Mouse (Mus musculus) heart, embryonic 13.5 days (tissue): Measurements from ENCODE around the gene Zw10. TPM values are rescaled to one million over a fixed set of nuclear protein-coding genes. Genes with fewer than 3 reads are reported as not detected.
A peak's percentile ranks its signal among the peaks of the same experiment; 100 is the strongest.

ENCODE experiments used
- ATAC-seq: fragments of 200-750 bp; cut with Nextera tagmentation; 2 replicates; pipeline ENCODE4 v1.8.0; 2017; ENCODE audit warnings: moderate TSS enrichment; ENCODE audit not compliant: insufficient number of reproducible peaks, low FRiP score, low TSS enrichment; ENCODE audit errors: extremely low read depth
- H3K27ac ChIP-seq: fragments of 300-500 bp; sonication (generic); replicated peaks from 2 replicates; pipeline ENCODE4 v1.5.1; 2015; ENCODE audit warnings: moderate library complexity, mild to moderate bottlenecking, inconsistent platforms
- H3K27me3 ChIP-seq: fragments of 300-500 bp; sonication (generic); replicated peaks from 2 replicates; pipeline ENCODE4 v1.6.1; 2015; ENCODE audit warnings: mild to moderate bottlenecking, inconsistent platforms
- H3K36me3 ChIP-seq: fragments of 300-500 bp; sonication (generic); 2 replicates; pipeline ENCODE4 v1.6.1; 2015; ENCODE audit warnings: mild to moderate bottlenecking, inconsistent platforms
- H3K4me1 ChIP-seq: fragments of 300-500 bp; sonication (generic); 2 replicates; pipeline ENCODE4 v1.6.1; 2015; ENCODE audit warnings: inconsistent platforms
- H3K4me2 ChIP-seq: fragments of 300-500 bp; sonication (generic); 2 replicates; pipeline ENCODE4 v1.6.1; 2015; ENCODE audit warnings: inconsistent platforms, mild to moderate bottlenecking, moderate library complexity
- H3K4me3 ChIP-seq: fragments of 300-500 bp; sonication (generic); 2 replicates; pipeline ENCODE4 v1.5.1; 2015; ENCODE audit warnings: moderate library complexity, mild to moderate bottlenecking, inconsistent platforms
- H3K9ac ChIP-seq: fragments of 300-500 bp; sonication (generic); 2 replicates; pipeline ENCODE4 v1.6.1; 2015; ENCODE audit warnings: inconsistent platforms, mild to moderate bottlenecking, moderate library complexity
- H3K9me3 ChIP-seq: fragments of 300-500 bp; sonication (generic); 2 replicates; pipeline ENCODE4 v1.6.1; 2016; ENCODE audit warnings: inconsistent platforms
- WGBS: fragments of 180-500 bp; shearing (Covaris S2); methylation state at CpG from one replicate; pipeline ENCODE4 v1.1.7; 2015; ENCODE audit warnings: mixed read lengths; 5-methylcytosine and 5-hydroxymethylcytosine counted together
- polyA plus RNA-seq: library from polyadenylated mRNA; unstranded; fragments of >200 nt; fragmentation: Nextera tagmentation; extraction: Ambion mirVana; gene quantifications from 2 replicates; pipeline ENCODE4 v1.2.1, GENCODE M21; 2015

The Zw10 gene
- polyA plus RNA-seq = 22.6 and 23.5 TPM in 2 replicates

DNA sequence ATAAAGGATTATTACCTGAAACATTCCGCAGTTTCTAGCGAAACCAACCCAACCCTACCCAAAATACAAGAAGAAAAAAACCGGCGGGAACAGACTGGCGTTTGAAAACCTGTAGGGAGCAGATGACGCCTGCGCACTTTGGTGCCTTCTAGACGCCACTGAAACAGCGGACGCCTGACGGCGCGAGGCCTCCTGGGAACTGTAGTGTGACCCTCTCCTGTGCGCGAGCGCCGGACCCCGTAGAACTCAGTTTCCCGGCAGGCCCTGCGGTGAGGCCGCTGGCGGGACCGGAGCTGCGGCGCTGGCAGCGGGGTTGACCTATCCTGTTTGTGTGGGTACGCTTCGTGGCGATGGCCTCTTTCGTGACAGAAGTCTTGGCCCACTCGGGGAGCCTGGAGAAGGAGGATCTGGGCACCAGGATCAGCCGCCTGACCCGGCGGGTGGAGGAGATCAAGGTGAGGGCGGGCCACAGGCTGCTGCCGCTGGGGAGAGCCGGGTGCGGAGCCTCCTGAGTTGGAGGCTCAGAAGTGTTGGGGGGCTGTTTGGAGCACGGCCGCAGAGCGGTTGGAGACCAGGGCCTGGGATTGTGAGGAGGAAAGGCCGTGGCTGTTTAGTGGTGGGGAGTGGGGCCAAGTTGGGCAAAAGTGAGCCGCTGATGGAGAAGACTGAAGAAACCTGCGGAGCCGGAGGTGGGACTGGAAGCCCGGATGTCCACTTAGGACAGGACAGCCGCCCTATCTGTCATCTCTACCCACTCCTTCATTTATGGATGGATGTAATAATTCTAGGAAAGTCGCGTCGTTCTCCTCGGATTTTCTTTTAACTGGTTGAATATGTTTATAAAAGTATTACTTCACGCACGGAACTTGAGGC, at the start of gene Zw10:
Gene Zw10 (plus strand): TSS at position 281 of the 873 bp plus-strand sequence.
- no peaks in the 10 kb centered on the region for H3K9me3 ChIP-seq
- H3K27ac ChIP-seq = peak within 1 kb of the TSS; percentile 73
- peak within 1 kb of the TSS; percentile 73 for H3K4me2 ChIP-seq
- H3K4me3 ChIP-seq = peak within 1 kb of the TSS; percentile 93
- H3K9ac ChIP-seq = peak within 1 kb of the TSS; percentile 94
- peaks cover 29% of the 10 kb centered on the region for H3K4me1 ChIP-seq
- peak; percentile 92 for ATAC-seq
- WGBS = under 1% methylated on average over 53 of the region's 53 CpGs
- peaks cover 27% of the 10 kb centered on the region for H3K36me3 ChIP-seq
- H3K27me3 ChIP-seq = no peaks in the 10 kb centered on the region

DNA sequence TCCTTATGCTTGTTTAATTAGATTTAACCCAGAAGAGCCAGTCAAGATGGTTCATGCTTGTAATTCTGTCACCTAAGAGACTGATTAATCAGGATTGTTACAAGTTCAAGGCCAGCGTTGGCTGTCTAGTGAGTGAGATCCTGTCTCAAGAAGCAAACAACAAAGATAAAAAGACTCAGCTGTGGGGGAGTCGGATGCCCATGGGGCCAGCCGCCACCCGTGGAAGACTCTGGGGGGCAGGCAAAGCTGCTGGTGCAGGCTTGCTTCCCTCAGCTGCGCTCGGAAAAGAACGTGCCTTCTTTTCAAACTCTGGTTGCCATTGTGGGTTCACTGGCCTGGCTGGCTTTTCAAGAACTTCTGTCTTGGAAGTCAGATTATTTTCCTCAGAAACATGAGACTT, 39.6 kb upstream of the Zw10 start:
- peaks cover 96% of the 10 kb centered on the region for H3K36me3 ChIP-seq
- 79% methylated on average over 7 of the region's 7 CpGs for WGBS

DNA sequence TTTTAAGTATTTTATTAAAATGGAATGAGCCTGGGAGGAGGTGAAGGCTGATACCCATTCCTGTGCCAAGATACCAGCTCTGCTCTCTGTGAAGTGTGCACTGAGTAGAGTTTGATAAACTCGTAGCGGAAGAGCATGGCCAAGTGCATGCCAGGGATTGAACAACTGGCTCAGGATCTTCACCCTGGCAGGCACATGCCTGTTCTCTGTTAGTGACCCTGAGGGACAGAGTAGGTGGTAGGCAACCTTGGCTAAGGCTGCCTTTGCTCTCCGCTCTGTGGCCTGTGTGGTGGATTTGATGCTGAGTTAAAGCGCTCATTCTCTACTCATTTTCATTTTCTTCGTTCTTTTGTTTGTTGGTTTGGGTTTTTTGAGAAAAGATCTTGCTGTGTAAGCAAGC, 34.1 kb upstream of the Zw10 start:
- ATAC-seq = no peak
- H3K9ac ChIP-seq = no peak overlapping the region
- no peaks in the 10 kb centered on the region for H3K9me3 ChIP-seq
- no peak overlapping the region; the same call in 1 of the 2 replicates for H3K27ac ChIP-seq
- H3K27me3 ChIP-seq = no peaks in the 10 kb centered on the region
- H3K36me3 ChIP-seq = peaks cover 91% of the 10 kb centered on the region
- H3K4me1 ChIP-seq = 0 out of 2 replicates have a peak, but pooled peaks cover 3% of the 10 kb centered on the region
- no peak overlapping the region for H3K4me3 ChIP-seq
- H3K4me2 ChIP-seq = no peak overlapping the region
- WGBS = 78% methylated on average over 5 of the region's 5 CpGs

More for the DNA sequence above, 39.6 kb upstream of the Zw10 start:
- no peak overlapping the region for H3K4me2 ChIP-seq
- H3K4me1 ChIP-seq = no peaks in the 10 kb centered on the region
- H3K9me3 ChIP-seq = no peaks in the 10 kb centered on the region
- H3K4me3 ChIP-seq = no peak overlapping the region
- no peaks in the 10 kb centered on the region for H3K27me3 ChIP-seq
- ATAC-seq = no peak
- H3K9ac ChIP-seq = no peak overlapping the region
- H3K27ac ChIP-seq = no peak overlapping the region

DNA sequence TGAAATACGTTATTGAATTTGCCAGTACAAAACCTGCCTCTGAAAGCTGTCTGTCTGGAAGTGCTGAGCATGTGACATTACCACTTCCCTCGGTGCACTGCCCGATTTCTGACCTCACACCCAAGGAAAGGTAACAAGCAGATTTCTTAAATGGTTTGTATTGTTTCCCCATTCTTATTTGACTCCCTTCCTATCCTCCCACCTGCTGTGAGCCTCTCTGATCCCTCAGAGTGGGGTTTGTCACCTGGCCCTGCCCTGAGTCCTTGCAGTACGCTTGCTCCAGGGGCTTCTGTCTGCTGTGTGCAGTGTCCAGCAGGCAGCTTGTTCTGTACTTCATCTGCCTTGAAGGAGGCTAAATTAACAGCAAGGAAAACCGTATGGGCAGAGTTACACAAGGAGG, 31.5 kb upstream of the Zw10 start:
- Histone ChIP-seq H3K27me3 (no peaks in the 10 kb centered on the region), H3K36me3 (peaks cover 92% of the 10 kb centered on the region), H3K4me2 (no peak overlapping the region), H3K4me3 (no peak overlapping the region), H3K9ac (no peak overlapping the region), H3K4me1 (0 out of 2 replicates have a peak, but pooled peaks cover 3% of the 10 kb centered on the region), H3K9me3 (no peaks in the 10 kb centered on the region), H3K27ac (no peak overlapping the region)
- ATAC-seq = no peak
- 87% methylated on average over 5 of the region's 5 CpGs for WGBS

DNA sequence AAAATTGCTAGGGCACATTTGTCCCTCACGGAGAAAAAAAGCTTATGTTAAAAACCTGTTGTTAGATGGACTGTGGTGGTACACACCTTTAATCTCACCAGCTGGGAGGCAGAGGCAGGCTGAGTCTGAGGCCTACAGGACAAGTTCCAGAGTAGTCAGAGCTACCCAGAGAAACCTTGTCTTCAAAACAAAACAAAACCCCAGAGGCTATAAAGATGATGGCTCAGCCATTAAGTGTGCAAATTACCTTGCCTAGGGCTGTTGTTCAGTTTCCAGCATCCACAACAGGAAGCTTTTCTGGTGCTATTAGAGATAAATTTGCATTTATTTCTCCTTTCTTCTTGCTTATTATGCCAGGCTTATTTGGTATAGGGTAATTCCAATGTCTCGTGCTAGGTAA, 30.9 kb upstream of the Zw10 start:
- H3K4me1 ChIP-seq = 0 out of 2 replicates have a peak, but pooled peaks cover 3% of the 10 kb centered on the region
- no peak overlapping the region for H3K27ac ChIP-seq
- no peak overlapping the region for H3K4me2 ChIP-seq
- WGBS = 87% methylated on average over 2 of the region's 2 CpGs
- H3K36me3 ChIP-seq = peaks cover 92% of the 10 kb centered on the region
- H3K9ac ChIP-seq = no peak overlapping the region
- H3K4me3 ChIP-seq = no peak overlapping the region
- H3K27me3 ChIP-seq = no peaks in the 10 kb centered on the region
- no peak for ATAC-seq
- no peaks in the 10 kb centered on the region for H3K9me3 ChIP-seq

DNA sequence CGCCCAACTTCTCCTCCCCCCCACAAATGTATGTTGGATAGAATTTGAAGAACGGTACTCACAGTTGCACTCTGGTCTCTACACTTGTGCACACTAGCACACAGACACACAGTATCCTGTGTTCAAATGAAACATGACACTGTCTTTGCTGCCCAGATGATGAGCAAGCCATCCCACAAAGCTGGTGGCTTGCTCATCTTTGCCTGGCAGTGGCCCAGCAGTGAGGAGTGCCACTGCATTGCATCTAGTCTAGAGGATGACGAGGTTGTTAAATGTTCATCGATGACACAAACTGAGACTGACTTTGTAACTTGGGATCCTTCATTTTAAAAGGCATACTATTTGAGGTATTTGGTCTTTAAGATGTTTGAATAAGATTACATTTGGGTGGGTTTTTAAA, 20.6 kb upstream of the Zw10 start:
- no peaks in the 10 kb centered on the region for H3K4me1 ChIP-seq
- H3K4me3 ChIP-seq = no peak overlapping the region
- H3K9me3 ChIP-seq = no peaks in the 10 kb centered on the region
- ATAC-seq = no peak
- H3K36me3 ChIP-seq = peaks cover 99% of the 10 kb centered on the region
- no peak overlapping the region for H3K27ac ChIP-seq
- no peaks in the 10 kb centered on the region for H3K27me3 ChIP-seq
- no peak overlapping the region for H3K9ac ChIP-seq
- WGBS = 88% methylated on average over 4 of the region's 4 CpGs
- no peak overlapping the region for H3K4me2 ChIP-seq

DNA sequence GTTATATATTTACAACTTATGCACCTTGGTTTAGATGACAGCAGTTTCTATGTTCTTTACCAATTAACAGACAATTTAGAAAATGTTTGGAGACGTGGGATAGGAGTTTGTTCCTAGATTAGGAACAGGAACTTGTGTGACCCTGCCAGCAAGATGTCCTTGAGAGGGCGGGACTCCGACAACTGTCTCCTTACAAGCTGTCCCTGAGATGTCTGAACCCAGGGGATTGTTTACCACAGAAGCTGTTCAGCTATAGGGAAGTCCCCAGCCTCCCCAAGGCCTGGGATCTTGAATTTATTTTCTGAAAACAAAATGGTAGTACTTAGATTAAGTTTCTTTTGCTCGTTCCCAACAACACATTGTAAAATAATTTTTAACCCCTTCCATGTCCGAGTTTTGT, 4.5 kb upstream of the Zw10 start:
- Histone ChIP-seq H3K9me3 (no peaks in the 10 kb centered on the region), H3K4me2 (no peak overlapping the region), H3K4me3 (no peak overlapping the region), H3K9ac (no peak overlapping the region), H3K27ac (no peak overlapping the region), H3K36me3 (no peaks in the 10 kb centered on the region), H3K4me1 (0 out of 2 replicates have a peak, but pooled peaks cover 4% of the 10 kb centered on the region), H3K27me3 (no peaks in the 10 kb centered on the region)
- ATAC-seq = no peak
- 65% methylated on average over 5 of the region's 5 CpGs for WGBS

DNA sequence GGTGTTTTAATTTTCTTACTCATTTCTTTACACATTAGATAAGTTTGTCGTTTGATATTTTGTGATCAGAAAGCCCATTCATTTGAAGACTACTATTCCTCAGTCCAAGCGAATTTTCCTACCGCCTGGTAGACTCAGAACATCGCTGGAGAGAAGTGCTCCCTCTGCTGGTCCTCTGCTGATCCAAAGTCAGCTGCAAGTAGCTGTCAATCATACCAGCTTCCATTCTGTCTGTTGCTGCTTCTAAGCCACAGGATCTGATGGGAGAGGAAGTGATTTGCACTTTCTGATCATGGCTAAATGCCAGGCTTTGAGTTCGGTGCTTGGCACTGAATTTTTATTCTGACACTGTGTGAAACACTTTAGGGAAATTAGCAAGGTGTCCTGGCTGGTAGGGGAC, 4.1 kb upstream of the Zw10 start:
- Histone ChIP-seq H3K9ac (no peak overlapping the region), H3K4me3 (no peak overlapping the region), H3K4me2 (no peak overlapping the region), H3K27me3 (no peaks in the 10 kb centered on the region), H3K9me3 (no peaks in the 10 kb centered on the region), H3K27ac (no peak overlapping the region), H3K4me1 (peaks cover 8% of the 10 kb centered on the region), H3K36me3 (no peaks in the 10 kb centered on the region)
- 16% methylated on average over 5 of the region's 5 CpGs for WGBS
- no peak for ATAC-seq

DNA sequence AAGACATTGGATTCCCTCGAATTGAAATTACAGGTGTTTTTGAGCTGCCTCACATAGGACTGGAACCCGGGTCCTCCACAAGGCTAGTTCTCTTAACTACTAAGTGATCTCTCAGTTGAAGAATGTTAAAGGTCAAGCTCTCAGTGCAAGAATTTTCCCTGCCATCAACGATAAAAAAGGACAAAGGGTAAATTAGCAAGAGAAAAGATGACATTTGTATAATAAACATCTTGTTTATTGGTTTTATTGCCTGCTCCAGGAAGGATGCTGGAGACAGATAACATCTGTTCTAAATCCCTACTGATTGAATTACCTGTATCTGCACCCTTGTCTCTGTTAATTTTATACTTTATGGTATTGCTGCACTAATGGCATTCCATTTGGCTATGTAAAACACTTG, 1.4 kb upstream of the Zw10 start:
- no peak for ATAC-seq
- Histone ChIP-seq H3K9ac (no peak overlapping the region), H3K4me3 (no peak overlapping the region), H3K9me3 (no peaks in the 10 kb centered on the region), H3K27me3 (no peaks in the 10 kb centered on the region), H3K27ac (no peak overlapping the region), H3K4me1 (peaks cover 29% of the 10 kb centered on the region), H3K4me2 (no peak overlapping the region), H3K36me3 (peaks cover 16% of the 10 kb centered on the region)
- 65% methylated on average over 3 of the region's 3 CpGs for WGBS

DNA sequence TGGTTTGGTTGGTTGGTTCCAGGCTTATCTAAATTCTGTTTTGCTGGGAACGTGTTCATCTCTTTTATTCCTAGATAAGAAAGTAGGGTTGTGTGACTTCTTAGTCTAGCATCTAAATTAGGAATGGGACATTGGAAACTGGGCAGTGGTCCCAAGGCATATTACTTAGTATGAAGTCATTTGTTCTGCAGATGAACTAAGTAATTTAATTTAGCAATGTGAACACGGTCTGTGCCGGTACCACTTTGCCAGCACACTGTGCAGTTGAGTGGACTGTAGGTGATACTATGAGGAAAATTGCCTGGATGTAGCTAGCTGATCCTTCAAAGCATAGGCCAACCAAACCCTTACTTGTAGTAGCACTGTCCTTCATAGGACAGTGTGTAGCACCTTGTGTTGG, 21.4 kb downstream of the Zw10 start:
- H3K4me1 ChIP-seq = no peaks in the 10 kb centered on the region
- no peak overlapping the region for H3K9ac ChIP-seq
- 72% methylated on average over 3 of the region's 3 CpGs for WGBS
- no peaks in the 10 kb centered on the region for H3K27me3 ChIP-seq
- H3K36me3 ChIP-seq = peaks cover 89% of the 10 kb centered on the region
- no peaks in the 10 kb centered on the region for H3K9me3 ChIP-seq
- no peak overlapping the region for H3K4me3 ChIP-seq
- ATAC-seq = no peak
- H3K27ac ChIP-seq = no peak overlapping the region
- no peak overlapping the region for H3K4me2 ChIP-seq

DNA sequence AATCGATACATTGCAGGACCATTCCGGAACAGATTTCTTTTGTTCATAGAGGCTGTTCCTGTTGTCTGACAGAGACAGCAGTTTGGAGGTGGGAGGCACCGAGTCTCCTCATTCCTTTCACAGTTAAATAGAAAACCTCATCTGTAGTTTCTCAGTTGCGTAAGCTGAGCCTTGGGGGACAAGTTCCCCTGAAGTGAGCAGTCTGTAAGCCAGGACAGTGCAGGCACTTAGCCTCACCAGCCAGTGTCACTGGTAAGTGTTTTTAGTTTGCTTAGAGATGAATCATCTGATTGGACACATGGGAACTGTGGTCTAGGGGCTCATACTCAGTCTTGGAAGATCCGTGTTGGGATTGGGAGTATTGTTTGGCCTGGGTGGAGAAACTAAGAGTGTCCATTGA, 25.7 kb downstream of the Zw10 start, which contains the start of gene Tmprss5:
Gene Tmprss5 (plus strand): TSS at position 154 of the 400 bp plus-strand sequence.
- H3K9ac ChIP-seq = no peak within 1 kb of the TSS
- no peaks in the 10 kb centered on the region for H3K4me1 ChIP-seq
- ATAC-seq = no peak
- H3K27me3 ChIP-seq = no peaks in the 10 kb centered on the region
- no peaks in the 10 kb centered on the region for H3K9me3 ChIP-seq
- H3K27ac ChIP-seq = no peak within 1 kb of the TSS
- H3K36me3 ChIP-seq = peaks cover 51% of the 10 kb centered on the region
- H3K4me2 ChIP-seq = no peak within 1 kb of the TSS
- WGBS = 68% methylated on average over 5 of the region's 5 CpGs
- no peak within 1 kb of the TSS for H3K4me3 ChIP-seq

DNA sequence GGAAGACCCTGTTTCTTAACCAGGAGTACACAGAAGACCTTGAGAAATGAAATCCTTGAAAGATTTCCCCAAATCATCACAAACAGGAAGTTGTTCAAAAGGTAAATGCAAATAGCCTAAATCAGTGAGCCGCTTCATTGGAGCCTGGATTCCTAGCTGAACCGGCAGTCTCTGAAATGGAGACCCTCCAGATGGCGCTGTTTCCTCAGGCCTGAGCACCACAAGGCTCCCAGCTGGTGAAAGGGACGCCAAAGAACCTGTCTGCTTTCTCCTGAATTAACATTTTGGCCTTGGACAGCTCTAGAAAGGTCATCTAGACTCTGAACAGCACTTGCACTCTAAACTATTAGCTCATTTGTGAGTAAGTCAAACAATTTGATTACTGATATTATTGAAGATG, 26.1 kb downstream of the Zw10 start:
- Histone ChIP-seq H3K27me3 (no peaks in the 10 kb centered on the region), H3K4me2 (no peak overlapping the region), H3K36me3 (peaks cover 47% of the 10 kb centered on the region), H3K4me3 (no peak overlapping the region), H3K9me3 (no peaks in the 10 kb centered on the region), H3K27ac (no peak overlapping the region), H3K9ac (no peak overlapping the region), H3K4me1 (no peaks in the 10 kb centered on the region)
- WGBS = 14% methylated on average over 4 of the region's 4 CpGs
- no peak for ATAC-seq
